Mouse (Mus musculus) MN1 (cell line): ENCODE measurements around the gene Dusp27.

Experiments used
- DNase-seq: peaks from one replicate; pipeline ENCODE4 v3.0.0-alpha.2; 2016; ENCODE audit warnings: low spot score

Dusp27 gene

DNA sequence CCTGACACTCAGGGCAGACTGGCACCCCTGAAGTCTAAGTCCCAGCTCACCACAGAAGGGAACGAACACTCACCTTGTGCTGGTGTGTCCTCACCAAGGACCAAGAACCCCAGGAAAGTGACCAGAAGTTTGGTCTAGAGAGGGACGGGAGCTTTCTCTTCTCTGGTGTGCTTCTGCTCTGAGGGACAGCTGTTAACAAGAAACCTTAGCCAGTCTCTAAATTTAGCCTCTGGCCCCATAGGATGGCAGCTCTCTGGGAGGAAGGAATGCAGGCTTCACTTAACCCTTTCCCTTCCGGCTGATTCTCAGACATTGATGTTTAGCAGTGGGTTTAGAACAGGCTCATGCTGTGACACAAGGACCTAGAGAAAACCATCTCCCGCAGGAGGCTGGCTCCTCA is at the start of gene Dusp27:
Gene Dusp27 (minus strand): TSS at position 204 of the 400 bp plus-strand sequence.
- no peak for DNase-seq

GRCm38 (mm10) chr1:166173621-166174020 is 45.9 kb upstream of the Dusp27 start:
- DNase-seq: no peak

DNA sequence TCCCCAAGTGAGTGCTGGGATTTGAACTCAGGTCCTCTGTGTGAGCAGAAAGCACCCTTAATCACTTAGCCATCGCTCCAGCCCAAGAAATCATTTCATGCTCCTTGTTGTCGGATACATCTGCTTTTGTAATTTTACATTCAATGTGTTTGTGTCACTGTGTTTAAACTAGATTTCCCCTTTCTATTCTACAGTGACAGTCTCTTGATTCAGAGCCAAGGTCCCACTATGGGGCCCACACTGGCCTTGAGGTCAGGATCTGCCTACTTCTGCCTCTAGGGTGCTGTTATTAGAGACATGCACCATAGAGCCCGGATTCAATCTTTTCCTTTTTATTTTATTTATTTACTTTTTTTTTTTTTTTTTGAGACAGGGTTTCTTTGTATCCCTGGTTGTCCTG is 45.3 kb upstream of the Dusp27 start:
- DNase-seq: no peak

DNA sequence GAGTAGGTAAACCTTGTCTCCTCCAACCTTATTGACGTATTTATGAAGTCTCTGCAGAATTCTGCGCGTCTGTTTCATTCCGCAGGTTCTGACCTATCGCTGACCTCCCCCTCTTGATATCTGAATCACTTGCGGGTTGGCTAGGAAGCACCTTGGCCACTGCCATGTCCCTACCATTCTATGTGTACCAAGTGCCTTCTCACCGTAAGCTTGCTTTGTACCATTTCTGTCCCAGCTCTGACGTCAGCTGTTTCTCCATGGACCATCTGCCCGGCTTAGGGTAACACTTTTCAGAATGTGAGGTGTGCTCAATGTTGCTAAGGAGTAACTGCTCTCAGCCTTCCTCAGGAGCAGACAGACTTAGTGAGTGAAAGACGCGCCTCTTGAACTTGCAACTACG is 43.1 kb upstream of the Dusp27 start:
- no peak for DNase-seq

DNA sequence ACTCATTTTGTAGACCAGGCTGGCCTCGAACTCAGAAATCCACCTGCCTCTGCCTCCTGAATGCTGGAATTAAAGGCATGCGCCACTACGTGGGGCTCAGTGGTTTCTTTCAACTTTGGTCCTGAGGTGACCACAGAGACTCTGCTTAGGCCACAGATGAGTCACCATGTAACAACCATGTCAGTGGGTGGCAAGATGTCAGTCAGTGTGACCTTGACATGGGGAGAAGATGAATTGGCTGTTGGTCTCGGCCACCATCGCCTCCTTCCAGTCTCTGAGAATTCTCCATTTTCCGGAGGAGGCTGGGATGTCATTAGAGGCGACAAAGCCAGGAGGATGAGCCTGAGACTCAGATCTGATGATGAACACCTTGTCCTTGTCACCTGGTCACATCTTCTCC is 42.0 kb upstream of the Dusp27 start:
- DNase-seq: no peak

- no peak for DNase-seq
These were observed 40.3 kb upstream of the Dusp27 start for GRCm38 (mm10) chr1:166168017-166168416.

GRCm38 (mm10) chr1:166167405-166167804 is 39.7 kb upstream of the Dusp27 start:
- no peak for DNase-seq

DNA sequence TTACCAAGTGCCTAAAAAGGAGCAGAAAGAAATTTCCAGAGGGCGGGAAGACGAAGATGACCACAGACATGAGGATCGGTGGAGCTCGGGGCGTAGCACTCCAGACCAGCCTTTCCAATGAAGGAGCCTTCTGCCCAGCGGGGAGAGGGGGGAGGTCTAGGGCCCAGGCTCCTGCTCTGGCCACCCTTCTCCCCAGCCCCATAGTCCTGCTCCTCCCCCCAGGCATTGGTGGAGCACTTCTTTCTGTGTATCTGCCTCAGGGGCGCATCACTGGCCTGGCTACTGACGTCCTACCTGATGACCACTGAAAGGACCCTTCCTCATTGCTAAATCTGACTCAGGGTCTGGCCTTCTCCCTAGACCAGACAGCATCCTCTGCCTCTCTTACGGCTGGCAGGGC is 37.4 kb upstream of the Dusp27 start:
- DNase-seq: no peak

- DNase-seq: no peak
These were observed 36.9 kb upstream of the Dusp27 start for GRCm38 (mm10) chr1:166164580-166164979.

DNA sequence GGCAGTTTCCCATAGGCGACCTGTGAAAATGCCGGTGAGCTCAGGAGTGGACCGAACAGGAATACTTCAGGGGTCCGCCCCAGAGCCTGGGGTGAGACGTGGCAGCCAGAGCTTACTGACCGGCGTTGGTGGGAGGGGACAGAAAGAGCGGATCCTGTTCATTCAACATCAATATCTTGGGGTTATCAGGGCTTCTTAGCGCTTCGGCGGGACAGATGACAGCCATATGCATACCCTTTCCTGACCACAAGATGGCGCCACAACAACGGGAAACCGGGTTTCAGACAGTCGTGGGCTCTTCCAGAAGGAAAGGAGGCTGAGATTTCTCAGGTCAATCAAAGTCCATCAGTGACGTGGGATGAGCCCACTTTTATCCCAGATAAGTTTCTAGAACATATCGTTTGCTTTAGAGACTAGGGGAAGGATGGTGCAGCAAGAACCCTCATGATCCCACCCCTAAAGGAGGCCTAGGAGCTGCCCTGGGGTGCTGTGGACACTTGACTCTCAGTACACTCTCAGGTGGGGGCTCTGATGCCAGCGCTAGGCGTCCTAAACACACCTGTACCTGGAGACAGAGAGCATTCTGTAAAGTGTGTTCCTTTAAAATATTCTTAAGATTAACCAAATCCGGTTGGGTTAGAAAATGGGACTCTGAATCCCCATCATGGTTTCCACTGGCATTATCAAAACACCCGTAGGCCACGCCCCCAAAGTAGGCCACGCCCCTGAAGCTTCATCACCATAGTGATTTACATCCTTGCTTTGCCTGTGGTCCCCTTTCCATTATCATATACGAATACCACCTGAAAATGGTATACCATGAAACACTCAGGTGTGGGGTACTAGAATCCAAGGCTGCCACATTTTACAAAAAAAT is 33.1 kb upstream of the Dusp27 start:
- peak; percentile 75 for DNase-seq

- DNase-seq: no peak
These were observed 32.4 kb upstream of the Dusp27 start for GRCm38 (mm10) chr1:166160111-166160510.

DNA sequence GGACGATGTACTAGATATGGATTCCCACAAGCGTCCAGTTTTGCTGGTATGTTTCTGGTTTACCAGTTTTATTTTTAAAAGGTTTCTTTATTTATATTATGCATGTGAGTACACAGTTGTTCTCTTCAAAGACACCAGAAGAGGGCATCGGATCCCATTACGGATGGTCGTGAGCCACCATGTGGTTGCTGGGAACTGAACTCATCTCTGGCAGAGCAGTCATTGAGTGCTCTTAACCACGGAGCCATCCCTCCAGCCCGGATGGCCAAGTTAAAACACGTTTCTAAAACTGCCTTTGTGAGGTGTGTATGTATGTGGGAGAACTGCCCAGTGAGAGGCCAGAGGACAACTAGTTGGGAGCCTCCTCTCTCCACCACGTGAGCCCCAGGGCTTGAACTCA is 30.9 kb upstream of the Dusp27 start:
- DNase-seq: no peak

GRCm38 (mm10) chr1:166157712-166158111 is 30.0 kb upstream of the Dusp27 start:
- DNase-seq: no peak

GRCm38 (mm10) chr1:166155113-166155494 is 27.4 kb upstream of the Dusp27 start:
- no peak for DNase-seq

GRCm38 (mm10) chr1:166154162-166155112 is 26.7 kb upstream of the Dusp27 start:
- DNase-seq: peak; percentile 78

DNA sequence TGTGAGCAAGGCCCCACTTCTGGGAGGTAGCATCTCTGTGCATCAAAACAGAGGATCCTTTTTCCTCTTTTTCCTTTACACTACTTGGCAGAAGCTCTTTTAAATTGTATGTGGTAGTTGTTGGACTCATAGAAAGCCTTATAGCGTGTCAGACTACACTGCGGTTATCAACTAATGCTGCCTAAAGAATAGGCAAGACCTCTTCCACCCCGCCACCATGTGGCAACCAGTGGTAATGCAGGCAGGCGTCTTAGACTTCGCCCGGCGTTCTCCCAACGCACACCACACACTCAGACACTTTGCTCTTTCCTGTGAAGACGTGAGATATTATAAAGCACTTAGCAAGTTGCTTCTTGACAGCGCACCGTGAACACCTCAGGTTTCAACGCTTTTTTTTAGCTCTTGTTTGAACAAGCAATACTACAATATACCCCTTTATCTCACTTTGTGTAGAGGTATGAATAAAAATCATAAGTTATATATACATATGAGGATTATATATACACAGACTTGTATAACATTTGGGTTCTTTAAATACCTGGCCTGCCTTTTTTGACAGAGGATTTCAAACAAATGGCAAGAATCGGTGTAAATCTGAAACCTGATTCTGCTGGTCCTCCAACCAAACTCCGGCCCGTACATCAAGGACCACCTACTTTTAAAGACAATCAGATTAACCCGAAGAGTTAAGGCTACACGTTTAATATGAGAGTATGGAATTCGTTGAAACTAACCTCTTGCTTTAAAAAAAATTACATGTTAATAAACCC is 25.8 kb upstream of the Dusp27 start:
- peak; percentile 90 for DNase-seq

DNA sequence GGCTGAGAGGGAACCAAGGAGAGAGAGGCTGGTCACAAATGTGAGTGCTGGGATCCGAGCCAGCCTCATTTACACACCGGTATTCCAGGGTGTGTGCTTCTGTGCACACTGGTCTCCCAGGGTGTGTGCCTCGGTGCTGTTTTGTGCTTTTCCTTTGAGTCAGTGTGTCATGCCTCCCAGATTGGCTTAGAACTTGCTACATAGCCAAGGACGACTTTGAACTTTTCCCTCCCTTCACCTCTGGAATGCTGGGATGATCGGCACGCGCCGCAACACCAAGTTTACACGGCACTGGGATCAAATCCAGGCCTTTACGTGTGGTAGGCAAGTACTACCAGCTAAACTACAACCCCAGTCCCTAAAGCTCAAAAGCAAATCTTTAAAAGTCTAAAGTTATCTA is 24.3 kb upstream of the Dusp27 start:
- no peak for DNase-seq

- no peak for DNase-seq
These were observed 23.6 kb upstream of the Dusp27 start for GRCm38 (mm10) chr1:166151341-166151740.

DNA sequence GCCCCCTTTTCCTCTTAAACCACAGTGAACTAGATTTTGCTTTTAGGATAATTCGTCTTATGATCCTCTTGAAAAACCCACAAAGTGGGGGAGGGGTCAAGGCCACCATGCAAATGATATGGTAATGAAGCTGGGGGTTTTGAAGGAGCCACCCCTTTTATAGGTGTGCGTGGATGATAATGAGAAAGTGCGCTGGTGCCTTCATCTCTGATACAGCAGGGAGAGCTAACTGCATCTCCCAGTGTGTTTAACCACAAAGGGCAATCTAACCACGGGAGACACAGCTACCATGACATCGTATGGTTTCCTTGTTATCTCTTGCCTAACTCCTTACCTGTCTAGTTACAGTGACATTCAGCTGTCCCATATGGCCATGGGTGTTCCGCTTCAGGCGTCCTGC is 22.3 kb upstream of the Dusp27 start:
- no peak for DNase-seq

GRCm38 (mm10) chr1:166149441-166149840 is 21.7 kb upstream of the Dusp27 start:
- DNase-seq: no peak

GRCm38 (mm10) chr1:166147657-166148056 is 19.9 kb upstream of the Dusp27 start:
- DNase-seq: no peak

DNA sequence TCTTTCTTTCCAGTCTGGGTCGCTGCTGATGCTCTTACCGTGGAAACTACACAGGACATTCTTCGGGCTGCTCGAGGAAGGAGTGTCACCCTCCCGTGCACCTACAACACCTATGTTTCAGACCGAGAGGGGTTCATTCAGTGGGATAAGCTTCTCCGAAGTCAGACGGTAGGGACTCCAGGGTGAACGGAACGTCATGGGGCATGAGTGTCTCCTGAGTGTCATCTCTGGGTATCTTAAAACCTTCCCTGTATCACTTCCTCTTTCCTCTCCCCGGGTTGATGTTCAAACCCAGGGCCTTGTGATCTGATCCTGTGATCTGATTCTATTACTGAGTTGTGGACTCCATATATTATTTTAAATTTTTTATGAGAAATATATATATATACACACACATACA is 18.9 kb upstream of the Dusp27 start:
- no peak for DNase-seq
